Mouse (Mus musculus) R1 (cell line): Measurements from ENCODE around the gene Tbl3.
A peak's percentile ranks its signal among the peaks of the same experiment; 100 is the strongest.
"Not testable (repeated sequence)": the region's sequence is repeated elsewhere in the genome, so short reads cannot be mapped to it uniquely, and the experiment has no call there.

ENCODE experiments used
- DNase-seq: peaks from one replicate; pipeline ENCODE4 v3.0.0-alpha.2; 2018; ENCODE audit warnings: low read depth, low spot score

Gene Tbl3

GRCm38 (mm10) chr17:24696011-24696697, 11.3 kb downstream of the Tbl3 start, which contains the start of the genes Gfer and Noxo1:
Gene Gfer (minus strand): TSS chr17:24696156.
Gene Noxo1 (plus strand): TSS chr17:24696234.
- DNase-seq: peak; percentile 90

GRCm38 (mm10) chr17:24695326-24696010, 12.0 kb downstream of the Tbl3 start:
- no peak for DNase-seq

DNA sequence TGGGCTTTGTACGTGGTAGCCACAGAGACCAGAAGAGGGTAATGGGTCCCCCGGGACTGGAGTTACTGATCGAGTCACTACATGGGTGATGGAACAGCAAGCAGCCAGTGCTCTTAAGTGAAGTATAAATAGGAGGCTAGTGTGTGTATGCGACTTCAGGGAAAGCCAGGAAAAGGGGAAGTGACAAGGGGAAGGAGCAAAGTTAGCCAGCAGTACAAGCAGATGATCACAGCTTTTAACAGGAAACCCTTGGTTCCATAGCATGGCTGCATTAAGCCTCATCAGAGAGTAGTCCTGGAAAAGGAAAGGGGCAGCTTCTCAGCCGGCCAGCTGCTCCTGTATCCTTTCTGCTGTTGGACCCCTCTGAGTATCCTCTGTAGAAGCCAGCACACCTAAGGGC, 15.1 kb downstream of the Tbl3 start:
- no peak for DNase-seq

- DNase-seq: no peak
Observed at GRCm38 (mm10) chr17:24689251-24690081, 18.0 kb downstream of the Tbl3 start, which contains the start of gene Syngr3. Gene Syngr3 (minus strand): TSS chr17:24689955.

- DNase-seq: no peak
Observed at GRCm38 (mm10) chr17:24687599-24687998, 19.9 kb downstream of the Tbl3 start.

DNA sequence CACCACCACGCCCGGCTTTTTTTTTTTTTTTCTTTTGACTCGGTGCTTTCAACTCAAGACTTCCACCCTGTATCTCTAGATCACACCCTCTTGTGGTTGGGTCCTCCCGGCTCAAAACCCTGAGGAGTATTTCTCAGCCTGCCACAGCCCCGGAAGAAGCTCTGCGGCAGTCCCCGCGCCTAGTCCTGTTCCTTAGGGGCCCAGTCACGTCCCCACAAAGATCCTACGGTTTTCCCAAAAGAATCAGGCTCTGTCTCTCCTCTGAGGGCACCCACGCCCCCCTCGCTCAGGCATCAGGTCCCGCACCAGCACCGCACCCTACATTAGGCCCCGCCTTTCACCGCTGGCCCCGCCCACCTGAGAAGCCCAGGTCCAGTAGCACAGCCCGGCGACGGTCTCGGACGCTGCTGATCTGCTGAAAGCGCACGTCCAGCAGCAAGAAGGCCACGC, 20.3 kb downstream of the Tbl3 start:
- DNase-seq: peak; percentile 68

GRCm38 (mm10) chr17:24686514-24686913, 20.9 kb downstream of the Tbl3 start:
- peak; percentile 89 for DNase-seq

DNA sequence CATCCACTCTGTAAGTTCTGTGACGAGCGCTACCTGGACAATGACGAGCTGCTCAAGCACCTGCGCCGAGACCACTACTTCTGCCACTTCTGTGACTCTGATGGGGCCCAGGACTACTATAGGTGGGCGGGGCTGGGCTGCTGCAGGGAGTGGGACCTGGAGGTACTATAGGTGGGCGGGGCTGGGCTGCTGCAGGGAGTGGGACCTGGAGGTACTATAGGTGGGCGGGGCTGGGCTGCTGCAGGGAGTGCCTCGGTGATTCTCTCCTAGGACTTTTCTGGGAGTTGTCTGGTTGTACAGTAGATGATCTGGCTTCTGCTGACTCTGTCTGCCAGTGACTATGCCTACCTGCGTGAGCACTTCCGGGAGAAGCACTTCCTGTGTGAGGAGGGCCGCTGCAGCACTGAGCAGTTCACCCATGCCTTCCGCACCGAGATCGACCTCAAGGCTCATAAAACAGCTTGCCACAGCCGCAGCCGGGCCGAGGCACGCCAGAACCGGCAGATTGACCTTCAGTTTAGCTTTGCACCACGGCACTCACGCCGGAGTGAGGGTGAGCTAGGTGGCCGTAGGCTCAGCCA, 29.9 kb downstream of the Tbl3 start:
- DNase-seq: peak; percentile 78

GRCm38 (mm10) chr17:24676877-24677276, 30.6 kb downstream of the Tbl3 start:
- no peak for DNase-seq

- peak; percentile 91 for DNase-seq
Observed at GRCm38 (mm10) chr17:24676187-24676586, 31.3 kb downstream of the Tbl3 start.

- no peak for DNase-seq
Observed at GRCm38 (mm10) chr17:24674277-24674676, 33.2 kb downstream of the Tbl3 start.

DNA sequence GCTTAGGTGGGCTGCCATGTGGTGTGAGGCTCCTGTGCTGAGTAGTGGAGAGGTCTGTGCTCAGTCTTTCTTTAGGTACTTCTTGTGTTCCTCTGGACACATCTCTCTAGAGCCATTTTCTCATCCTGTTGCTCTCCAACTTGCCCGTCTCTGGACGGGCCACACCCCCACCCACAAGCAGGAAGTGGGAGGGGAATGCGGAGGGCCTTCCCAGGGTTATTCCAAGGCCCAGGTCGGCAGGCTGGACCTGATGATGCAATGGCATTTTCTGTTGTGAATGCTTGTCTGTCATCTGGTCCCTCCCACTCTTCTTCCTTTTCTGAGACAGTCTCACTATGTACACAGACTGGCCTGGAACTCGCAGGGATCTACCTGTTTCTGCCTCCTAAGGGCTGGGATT, 35.3 kb downstream of the Tbl3 start:
- peak; percentile 86 for DNase-seq

- no peak for DNase-seq
Observed at GRCm38 (mm10) chr17:24671346-24671745, 36.1 kb downstream of the Tbl3 start.

GRCm38 (mm10) chr17:24670246-24670844, 37.1 kb downstream of the Tbl3 start:
- no peak for DNase-seq

DNA sequence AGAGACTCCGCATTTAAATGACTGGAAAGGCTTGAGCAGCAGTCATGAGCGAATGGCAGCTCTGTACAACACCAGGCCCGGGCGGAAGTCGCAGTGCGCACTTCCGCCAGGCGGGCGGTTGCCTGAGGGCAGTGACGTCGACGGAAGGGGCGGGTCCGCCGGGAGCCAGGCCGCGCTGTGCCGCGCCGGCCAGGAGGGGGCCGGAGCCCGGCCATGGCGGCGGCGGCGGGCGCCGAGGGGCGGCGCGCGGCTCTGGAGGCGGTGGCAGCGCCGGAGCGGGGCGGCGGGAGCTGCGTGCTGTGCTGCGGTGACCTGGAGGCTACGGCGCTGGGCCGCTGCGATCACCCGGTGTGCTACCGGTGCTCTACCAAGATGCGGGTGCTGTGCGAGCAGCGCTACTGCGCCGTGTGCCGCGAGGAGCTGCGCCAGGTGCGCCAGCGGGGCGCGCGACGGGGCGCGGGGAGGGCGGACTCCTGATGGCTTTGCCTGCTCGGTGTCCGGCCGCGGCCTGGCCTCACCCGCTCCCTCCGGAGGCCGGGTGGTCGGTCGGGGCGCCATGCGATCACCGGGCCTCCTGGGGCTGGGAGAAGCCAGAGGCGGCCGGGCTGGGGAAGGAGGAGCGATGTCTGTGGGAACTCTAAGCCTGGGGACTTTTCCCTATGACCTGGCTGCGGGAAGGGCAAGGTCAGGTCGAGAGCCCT, 37.8 kb downstream of the Tbl3 start, which contains the start of gene Zfp598:
TSS of gene Zfp598 (plus strand) at position 143 of the 701 bp plus-strand sequence.
- DNase-seq: peak; percentile 94

DNA sequence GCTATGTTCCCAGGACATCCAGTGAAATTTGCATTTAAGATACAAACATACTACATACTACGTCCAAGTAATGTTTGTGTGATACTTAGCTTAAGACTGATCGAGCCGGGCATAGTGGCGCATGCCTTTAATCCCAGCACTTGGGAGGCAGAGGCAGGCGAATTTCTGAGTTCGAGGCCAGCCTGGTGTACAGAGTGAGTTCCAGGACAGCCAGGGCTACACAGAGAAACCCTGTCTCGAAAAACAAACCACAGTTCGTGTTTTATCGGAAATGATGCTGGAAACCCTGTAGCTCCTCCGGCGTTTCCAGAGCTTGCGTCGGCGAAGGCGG, 38.3 kb downstream of the Tbl3 start:
- DNase-seq: not testable (repeated sequence)

- DNase-seq: peak; percentile 93
Observed at GRCm38 (mm10) chr17:24667416-24667815, 40.0 kb downstream of the Tbl3 start.

DNA sequence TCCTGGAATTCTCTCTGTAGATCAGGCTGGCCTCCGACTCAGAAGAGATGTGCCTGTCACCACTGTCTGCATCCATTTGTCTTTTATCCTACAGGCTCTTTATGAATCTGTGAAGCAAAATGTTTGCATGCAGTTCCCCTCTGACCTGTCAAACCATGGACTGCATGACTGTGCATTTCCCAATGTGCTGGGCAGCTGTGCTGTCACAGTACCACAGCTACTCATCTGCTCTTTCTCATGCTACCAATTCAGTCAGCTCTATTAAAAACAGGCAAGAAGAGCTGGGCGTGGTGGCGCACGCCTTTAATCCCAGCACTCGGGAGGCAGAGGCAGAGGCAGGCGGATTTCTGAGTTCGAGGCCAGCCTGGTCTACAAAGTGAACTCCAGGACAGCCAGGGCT, 40.4 kb downstream of the Tbl3 start:
- not testable (repeated sequence) for DNase-seq

DNA sequence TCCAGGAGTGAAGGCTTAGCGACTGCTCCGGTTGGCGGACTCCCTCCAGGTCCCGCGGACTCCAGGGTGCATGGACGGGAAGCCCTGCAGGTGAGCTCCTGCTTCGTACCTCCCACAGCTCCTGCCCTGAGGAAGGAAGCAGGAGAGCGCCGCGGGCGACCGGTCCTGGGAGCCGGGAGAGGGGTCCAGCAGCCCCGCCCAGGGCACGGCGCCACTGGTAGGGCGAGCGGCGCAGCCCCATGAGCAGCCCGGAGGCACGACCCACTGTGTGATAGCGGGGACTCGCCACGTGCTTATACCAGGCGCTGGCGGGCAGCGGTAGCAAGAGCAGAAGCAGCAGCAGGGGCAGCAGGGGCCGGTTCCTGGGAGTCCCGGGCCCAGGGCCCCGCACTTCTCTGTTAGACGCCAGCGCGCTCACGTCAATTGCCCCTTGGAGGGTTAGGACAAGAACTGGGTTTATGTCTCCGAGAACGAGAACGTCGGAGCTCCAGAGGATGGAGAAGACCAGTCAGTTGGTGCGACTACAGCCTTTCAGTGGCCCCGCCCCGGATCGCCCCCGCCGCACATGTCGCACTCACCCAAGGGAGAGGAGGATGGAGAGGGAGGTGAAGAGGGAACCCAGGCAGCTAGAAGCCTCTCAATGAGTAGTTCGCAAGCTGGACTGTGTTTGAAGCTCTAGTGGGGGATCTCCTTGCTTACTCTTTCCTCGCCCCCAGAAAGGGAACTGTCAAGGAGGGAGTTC, 49.3 kb downstream of the Tbl3 start, which contains the start of gene Npw:
TSS of gene Npw (minus strand) at position 441 of the 742 bp plus-strand sequence.
- peak; percentile 46 for DNase-seq

GRCm38 (mm10) chr17:24654969-24655368, 52.5 kb downstream of the Tbl3 start:
- no peak for DNase-seq
